Mouse (Mus musculus): ENCODE measurements around the gene Large2.

DNA sequence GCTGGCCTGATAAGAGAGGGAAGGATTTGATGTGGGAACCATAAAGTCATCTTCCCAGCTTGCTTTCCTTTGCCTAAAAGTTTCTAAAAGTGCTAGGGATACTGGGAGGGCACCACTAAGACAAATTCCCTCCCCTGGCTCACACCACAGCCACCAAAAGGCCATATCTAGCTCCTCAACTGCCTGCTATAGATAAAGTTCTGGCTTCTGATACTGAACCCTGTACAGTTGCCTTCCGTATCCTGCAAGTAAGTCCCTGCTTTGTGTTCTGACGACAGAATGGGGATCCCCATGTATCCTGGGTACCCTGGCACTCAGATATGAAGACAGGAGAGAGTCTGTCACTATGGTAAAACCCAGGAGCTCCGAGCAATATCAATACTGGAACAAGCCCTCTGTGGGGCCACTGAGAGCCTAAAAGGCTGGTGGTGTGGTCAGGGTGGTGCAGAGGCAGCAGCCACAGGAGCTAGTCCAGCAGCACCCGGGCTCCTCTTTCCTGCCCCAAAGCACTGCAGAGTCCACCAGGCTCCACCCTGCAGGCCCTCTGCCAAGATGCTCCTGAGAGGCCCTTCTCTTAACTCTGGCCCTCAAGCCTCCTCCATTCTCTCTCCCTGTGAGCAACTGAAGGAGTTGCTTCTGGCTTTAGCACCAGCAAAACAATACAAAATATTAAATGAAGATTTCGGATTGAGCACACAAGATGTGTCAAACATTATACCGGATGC, 15.7 kb upstream of the Large2 start:
- no peak for TF ChIP-seq CTCF (IDR thresholded peaks at IDR 0.05; ENCODE audit: low read depth)
- TF ChIP-seq EP300 (optimal IDR thresholded peaks at IDR 0.05): no peak
